Mouse (Mus musculus) lung, postnatal 25 days (tissue): Measurements from ENCODE around the gene Osbpl9.
A peak's percentile ranks its signal among the peaks of the same experiment; 100 is the strongest.

ENCODE experiments used
- DNase-seq: peaks from one replicate; pipeline ENCODE4 v3.0.0; 2022; ENCODE audit warnings: low spot score

Osbpl9 gene

GRCm38 (mm10) chr4:109204416-109204815 lies 2.3 kb upstream of the Osbpl9 start:
- peak; percentile 65 for DNase-seq

GRCm38 (mm10) chr4:109203931-109204330 lies 1.9 kb upstream of the Osbpl9 start:
- DNase-seq = no peak

- DNase-seq = no peak
These were observed 3.0 kb downstream of the Osbpl9 start for GRCm38 (mm10) chr4:109199069-109199468.

- no peak for DNase-seq
These were observed 6.0 kb downstream of the Osbpl9 start for GRCm38 (mm10) chr4:109195900-109196629.

GRCm38 (mm10) chr4:109193886-109194285 lies 8.2 kb downstream of the Osbpl9 start:
- DNase-seq = no peak

- no peak for DNase-seq
These were observed 10.5 kb downstream of the Osbpl9 start for GRCm38 (mm10) chr4:109191598-109191997.

GRCm38 (mm10) chr4:109185616-109186405 lies 16.3 kb downstream of the Osbpl9 start:
- no peak for DNase-seq

- no peak for DNase-seq
These were observed 26.4 kb downstream of the Osbpl9 start for GRCm38 (mm10) chr4:109175677-109176076.

GRCm38 (mm10) chr4:109173775-109174440 lies 28.2 kb downstream of the Osbpl9 start:
- no peak for DNase-seq

GRCm38 (mm10) chr4:109173369-109173768 lies 28.7 kb downstream of the Osbpl9 start:
- DNase-seq = no peak

- peak; percentile 82 for DNase-seq
These were observed 36.4 kb downstream of the Osbpl9 start for GRCm38 (mm10) chr4:109165521-109166173.

GRCm38 (mm10) chr4:109156481-109157261 lies 45.4 kb downstream of the Osbpl9 start:
- DNase-seq = peak; percentile 39

GRCm38 (mm10) chr4:109156073-109156472 lies 46.0 kb downstream of the Osbpl9 start:
- no peak for DNase-seq

GRCm38 (mm10) chr4:109150214-109150613 lies 51.9 kb downstream of the Osbpl9 start:
- peak; percentile 53 for DNase-seq

GRCm38 (mm10) chr4:109149411-109149810 lies 52.7 kb downstream of the Osbpl9 start:
- no peak for DNase-seq

- peak; percentile 71 for DNase-seq
These were observed 54.6 kb downstream of the Osbpl9 start for GRCm38 (mm10) chr4:109147278-109148038.

GRCm38 (mm10) chr4:109143091-109143490 lies 59.0 kb downstream of the Osbpl9 start:
- DNase-seq = no peak

GRCm38 (mm10) chr4:109138551-109138950 lies 63.5 kb downstream of the Osbpl9 start:
- DNase-seq = peak; percentile 32

- peak; percentile 55 for DNase-seq
These were observed 65.5 kb downstream of the Osbpl9 start for GRCm38 (mm10) chr4:109136475-109137125.

- no peak for DNase-seq
These were observed 67.1 kb downstream of the Osbpl9 start for GRCm38 (mm10) chr4:109134955-109135354.
